Mouse (Mus musculus) embryo, embryonic 11 days (tissue): ENCODE measurements at regions not wholly inside any gene's neighbourhood (a gene's known extent, or its start where the extent isn't known, plus 50 kb on each side); places are given as distances from the start of the nearest gene placed in this dataset.

Experiments used
- DNase-seq: peaks from one replicate; pipeline ENCODE4 v3.0.0-alpha.2; 2015

GRCm38 (mm10) chr2:148622216-148622615 is 50.2 kb upstream of the Nxt1 start:
- DNase-seq = no peak

- DNase-seq = no peak
Measured at GRCm38 (mm10) chr2:148611911-148612310, 60.5 kb upstream of the Nxt1 start.

- no peak for DNase-seq
Measured at GRCm38 (mm10) chr2:148605425-148605930, 66.9 kb upstream of the Nxt1 start.

GRCm38 (mm10) chr2:148603951-148604350 is 68.5 kb upstream of the Nxt1 start:
- no peak for DNase-seq

GRCm38 (mm10) chr2:148603315-148603714 is 69.1 kb upstream of the Nxt1 start:
- no peak for DNase-seq

GRCm38 (mm10) chr2:148599498-148599897 is 72.9 kb upstream of the Nxt1 start:
- DNase-seq = no peak

GRCm38 (mm10) chr2:148596966-148597365 is 75.4 kb upstream of the Nxt1 start:
- no peak for DNase-seq

- no peak for DNase-seq
Measured at GRCm38 (mm10) chr2:148585721-148586335, 86.6 kb upstream of the Nxt1 start.

- DNase-seq = no peak
Measured at GRCm38 (mm10) chr2:148582208-148582607, 90.2 kb upstream of the Nxt1 start.

- DNase-seq = no peak
Measured at GRCm38 (mm10) chr2:148581666-148582065, 90.7 kb upstream of the Nxt1 start.

- DNase-seq = peak; percentile 71
Measured at GRCm38 (mm10) chr2:148580286-148580966, 92.0 kb upstream of the Nxt1 start.

GRCm38 (mm10) chr2:148579564-148579963 is 92.8 kb upstream of the Nxt1 start:
- no peak for DNase-seq

- no peak for DNase-seq
Measured at GRCm38 (mm10) chr2:148579027-148579426, 93.4 kb upstream of the Nxt1 start.

- no peak for DNase-seq
Measured at GRCm38 (mm10) chr2:148578176-148578575, 94.2 kb upstream of the Nxt1 start.

- DNase-seq = no peak
Measured at GRCm38 (mm10) chr2:148575433-148575832, 97.0 kb upstream of the Nxt1 start.

GRCm38 (mm10) chr2:148572165-148572564 is 100.2 kb upstream of the Nxt1 start:
- DNase-seq = peak; percentile 69

GRCm38 (mm10) chr2:148571616-148572015 is 100.8 kb upstream of the Nxt1 start:
- DNase-seq = no peak

- DNase-seq = no peak
Measured at GRCm38 (mm10) chr2:148571018-148571417, 101.4 kb upstream of the Nxt1 start.

- no peak for DNase-seq
Measured at GRCm38 (mm10) chr2:148567930-148568481, 104.4 kb upstream of the Nxt1 start.

- no peak for DNase-seq
Measured at GRCm38 (mm10) chr2:148563390-148563789, 109.0 kb upstream of the Nxt1 start.

- no peak for DNase-seq
Measured at GRCm38 (mm10) chr2:148562041-148562440, 110.4 kb upstream of the Nxt1 start.

GRCm38 (mm10) chr2:148560013-148560773 is 112.2 kb upstream of the Nxt1 start:
- no peak for DNase-seq

GRCm38 (mm10) chr2:148559376-148559775 is 113.0 kb upstream of the Nxt1 start:
- DNase-seq = no peak
